Mouse (Mus musculus) bone marrow, adult 2 months (tissue): ENCODE measurements at regions not wholly inside any gene's neighbourhood (a gene's known extent, or its start where the extent isn't known, plus 50 kb on each side); places are given as distances from the start of the nearest gene placed in this dataset.

Source experiments
- CTCF ChIP-seq: fragments of 200-500 bp; IDR thresholded peaks from 2 replicates; pipeline ENCODE4 v1.5.1; 2011; ENCODE audit warnings: low read length, control low read depth; ENCODE audit not compliant: control insufficient read depth, insufficient read depth
- POLR2A ChIP-seq: fragments of 200-500 bp; IDR thresholded peaks from 2 replicates; pipeline ENCODE4 v1.6.1; 2011; ENCODE audit warnings: low read depth, mild to moderate bottlenecking, control low read depth, low read length, borderline replicate concordance; ENCODE audit not compliant: control insufficient read depth

GRCm38 (mm10) chr2:79152695-79153057 lies 102.5 kb upstream of the Itga4 start:
- TF ChIP-seq POLR2A: no peak
- no peak for TF ChIP-seq CTCF
